In genomic region chr14:41000801-41001200, GRCm38 (mm10) we compare ENCODE assay signal across 18 mouse cellular contexts. TPM values are rescaled to one million over a fixed set of nuclear protein-coding genes. Genes with fewer than 3 reads are reported as not detected.
DNase-seq lines count a peak whose midpoint lies in the region.
"Had no signal": no experiment of that assay in that cellular context is flagged by ENCODE, and none has a peak within 500 bp of the region (broad histone marks: within the 10 kb centered on the region; RNA-seq: fewer than 3 reads in every experiment).

No protein-coding gene starts in this region.

- peaks cover 36% of the 10 kb centered on the region for H3K36me3 ChIP-seq in heart, embryonic 10.5 days
- H3K36me3 ChIP-seq: intestine, embryonic 15.5 days had no signal

- DNase-seq in heart, embryonic 10.5 days (ENCODE audit: low spot score), result peak; percentile 33
- DNase-seq in heart, adult 8-10 months (ENCODE audit: low spot score), result no peak
- peak; percentile 44 for DNase-seq in embryo, embryonic 10.5 days (ENCODE audit: low spot score)
- peak; percentile 38 for DNase-seq in forelimb bud, embryonic 11.5 days (ENCODE audit: low read depth, low spot score)
- DNase-seq in mesoderm, embryonic 11.5 days (ENCODE audit: low read depth, low spot score), result peak; percentile 22
- DNase-seq in kidney, postnatal 10 days, result no peak
- DNase-seq in kidney, postnatal 14 days, result no peak
- DNase-seq: adrenal gland, postnatal 10 days; cerebellum, adult 11 months; cerebellum, adult 8-10 months; cerebellum, postnatal 14 days; gastrocnemius, postnatal 14 days had no signal

- H3K4me3 ChIP-seq in heart, embryonic 10.5 days, result no peak overlapping the region
- H3K4me3 ChIP-seq: embryonic facial prominence, embryonic 13.5 days; forebrain, embryonic 12.5 days; heart, embryonic 15.5 days; hindbrain, embryonic 10.5 days; intestine, embryonic 15.5 days had no signal

- 72% methylated on average over 4 of the region's 4 CpGs for WGBS in heart, embryonic 10.5 days

- H3K27ac ChIP-seq in heart, embryonic 10.5 days, result no peak overlapping the region
- H3K27ac ChIP-seq: embryonic facial prominence, embryonic 13.5 days; forebrain, embryonic 12.5 days; heart, embryonic 15.5 days; hindbrain, embryonic 10.5 days; hindbrain, embryonic 14.5 days; intestine, embryonic 15.5 days had no signal

- peaks cover 18% of the 10 kb centered on the region for H3K4me1 ChIP-seq in heart, embryonic 10.5 days

- no peaks in the 10 kb centered on the region for H3K27me3 ChIP-seq in heart, embryonic 10.5 days (ENCODE audit: insufficient read depth, poor library complexity, severe bottlenecking)
- H3K27me3 ChIP-seq: heart, embryonic 15.5 days; intestine, embryonic 15.5 days had no signal

- no peaks in the 10 kb centered on the region for H3K9me3 ChIP-seq in heart, embryonic 10.5 days
- H3K9me3 ChIP-seq: embryonic facial prominence, embryonic 13.5 days; forebrain, embryonic 12.5 days; heart, embryonic 15.5 days; hindbrain, embryonic 10.5 days; intestine, embryonic 15.5 days had no signal

RNA-seq across cellular contexts. Expression of gene Fam213a, which starts 12.8 kb away (rescaled TPM):
- polyA plus RNA-seq in heart, embryonic 10.5 days (2016; fragmentation: Nextera tagmentation; extraction: Ambion mirVana), result 76.8 and 81.5 TPM in 2 replicates
- 10 to 100 TPM; 24.7 to 39.2 (median 28.2) TPM for total RNA-seq in heart, adult 8-10 months (2022)

RNA-seq across cellular contexts. Expression of gene Tspan14, which starts 34.2 kb away (rescaled TPM):
- 42.3 and 58.6 TPM in 2 replicates for polyA plus RNA-seq in heart, embryonic 10.5 days (2016; fragmentation: Nextera tagmentation; extraction: Ambion mirVana)
- total RNA-seq in heart, adult 8-10 months (2022), result 10 to 100 TPM in 2 of 4 experiments, 1 to 10 TPM in 2; 9.8 to 18.6 (median 10.8) TPM

Comparison
In these comparisons a context has a peak if more than half of its experiments do, and no peak if none do; other contexts are left out.
1. DNase-seq: peak in heart, embryonic 10.5 days (single experiment), embryo, embryonic 10.5 days (single experiment), forelimb bud, embryonic 11.5 days (single experiment) and mesoderm, embryonic 11.5 days (single experiment); none in heart, adult 8-10 months (single experiment), kidney, postnatal 10 days (single experiment) and kidney, postnatal 14 days (single experiment).